Mouse (Mus musculus): ENCODE measurements around the gene Pithd1. TPM values are rescaled to one million over a fixed set of nuclear protein-coding genes. Genes with fewer than 3 reads are reported as not detected.
A peak's percentile ranks its signal among the peaks of the same experiment; 100 is the strongest.

Gene Pithd1
- total RNA-seq, 1 experiment from 2014 or later = 63.2 TPM

- no peak for ATAC-seq (replicated peaks in 1 of 2; ENCODE audit: insufficient read depth in 1 of 2, low FRiP score in 2 of 2, low TSS enrichment in 1 of 2, low read depth in 1 of 2, poor library complexity in 2 of 2, severe bottlenecking in 2 of 2)
These were observed 19.8 kb downstream of the Pithd1 start for GRCm38 (mm10) chr4:135967086-135967760.

- no peak for ATAC-seq (replicated peaks in 1 of 2; ENCODE audit: insufficient read depth in 1 of 2, low FRiP score in 2 of 2, low TSS enrichment in 1 of 2, low read depth in 1 of 2, poor library complexity in 2 of 2, severe bottlenecking in 2 of 2)
These were observed 20.8 kb downstream of the Pithd1 start for GRCm38 (mm10) chr4:135966283-135966682.

DNA sequence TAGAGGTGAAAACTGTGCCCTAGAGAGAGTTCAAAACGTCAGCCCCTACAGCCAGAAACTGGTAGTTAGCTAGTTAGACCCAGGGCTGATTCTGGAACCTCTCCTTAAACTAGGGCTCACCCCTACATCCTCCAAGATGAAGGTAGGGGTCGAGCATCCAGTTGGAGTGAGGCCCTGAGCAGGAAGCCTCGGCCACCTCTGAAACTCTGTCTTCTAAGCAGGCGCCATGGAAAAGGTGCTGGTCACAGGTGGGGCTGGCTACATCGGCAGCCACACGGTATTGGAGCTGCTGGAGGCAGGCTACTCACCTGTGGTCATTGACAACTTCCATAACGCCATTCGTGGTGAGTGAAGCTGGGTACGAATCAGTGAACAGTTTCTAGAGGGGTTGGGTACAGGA is 22.0 kb downstream of the Pithd1 start:
- no peak for ATAC-seq (replicated peaks in 1 of 2; ENCODE audit: insufficient read depth in 1 of 2, low FRiP score in 2 of 2, low TSS enrichment in 1 of 2, low read depth in 1 of 2, poor library complexity in 2 of 2, severe bottlenecking in 2 of 2)

DNA sequence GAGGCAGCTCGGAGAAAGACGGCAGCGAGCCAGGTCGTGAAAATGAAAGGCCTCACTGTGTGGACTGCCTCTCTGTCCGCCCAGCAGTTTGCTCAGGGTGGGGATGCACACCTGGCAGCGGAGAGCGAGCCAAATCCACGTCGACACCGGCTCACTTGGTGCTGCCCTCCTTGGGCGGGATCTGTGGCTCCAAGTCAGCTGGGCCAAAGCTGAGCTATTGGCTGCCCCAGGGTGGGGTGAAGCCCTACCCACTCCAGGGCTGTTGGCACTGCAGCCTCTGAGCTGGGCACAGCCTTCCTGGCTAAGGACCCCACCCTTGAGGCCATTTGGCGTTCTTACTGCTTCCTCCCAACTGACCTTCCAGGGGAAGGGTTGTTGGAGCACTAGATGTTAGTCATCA is 22.6 kb downstream of the Pithd1 start:
- peak; percentile 23 to 25; a peak in 2 of 4 replicates for ATAC-seq (replicated peaks in 1 of 2; ENCODE audit: insufficient read depth in 1 of 2, low FRiP score in 2 of 2, low TSS enrichment in 1 of 2, low read depth in 1 of 2, poor library complexity in 2 of 2, severe bottlenecking in 2 of 2)

DNA sequence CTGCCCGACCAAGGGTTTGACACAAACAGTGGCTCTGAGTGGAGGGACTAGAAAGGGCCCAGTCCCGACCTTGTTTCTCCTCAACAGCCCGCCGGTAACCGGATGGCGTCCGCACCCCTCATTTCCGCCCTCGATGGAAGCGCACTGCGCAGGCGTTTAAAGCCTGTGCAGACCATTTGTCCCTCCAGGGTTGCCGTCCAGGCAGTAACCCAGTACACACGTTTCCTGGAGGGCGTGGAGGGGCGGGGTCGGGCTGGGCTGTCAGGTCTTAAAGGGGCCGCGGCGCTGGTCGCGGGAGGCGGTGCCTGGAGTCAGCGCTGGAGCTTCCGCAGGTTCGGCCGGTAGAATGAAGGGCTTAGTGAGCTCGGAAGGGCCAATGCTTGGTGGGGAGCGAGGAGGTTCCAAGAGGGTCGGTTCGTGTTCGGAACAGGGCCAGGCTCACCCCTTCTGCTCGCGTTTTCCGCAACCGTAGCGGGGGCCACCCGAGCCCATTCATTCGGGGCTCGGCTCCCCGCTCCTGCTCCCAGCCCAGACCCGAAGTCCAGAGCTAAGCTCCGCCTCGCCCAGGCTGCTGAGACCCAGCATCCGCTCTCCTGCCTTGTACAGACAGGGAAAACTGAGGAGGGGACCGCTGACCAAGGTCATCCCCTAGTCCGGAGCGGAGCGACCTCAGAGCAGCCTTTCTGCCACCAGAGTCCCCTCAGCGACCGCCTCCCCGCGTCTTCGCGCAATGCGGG is 23.4 kb downstream of the Pithd1 start, which contains the start of gene Gale:
Gene Gale (plus strand): TSS at position 271 of the 737 bp plus-strand sequence.
- ATAC-seq (replicated peaks in 1 of 2; ENCODE audit: insufficient read depth in 1 of 2, low FRiP score in 2 of 2, low TSS enrichment in 1 of 2, low read depth in 1 of 2, poor library complexity in 2 of 2, severe bottlenecking in 2 of 2) = peak; percentile 77 to 88

DNA sequence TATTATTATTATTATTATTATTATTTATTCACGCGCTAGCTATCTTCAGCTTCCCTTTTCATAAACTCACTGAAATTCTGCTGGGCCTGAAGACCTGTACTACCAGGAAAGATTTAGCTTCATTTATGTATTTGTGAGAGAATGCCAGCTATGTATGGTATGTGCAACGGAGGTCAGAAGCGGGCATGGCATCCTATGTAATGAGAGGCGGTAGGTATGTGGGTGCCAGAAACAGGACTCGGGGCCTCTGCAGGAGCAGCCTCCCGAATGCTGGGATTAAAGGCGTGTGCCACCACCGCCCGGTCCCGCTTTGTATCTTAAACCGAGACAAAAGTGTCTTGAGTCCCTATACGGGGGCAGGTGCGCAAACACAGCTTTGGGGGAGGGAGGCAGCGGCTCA is 24.1 kb downstream of the Pithd1 start:
- no peak for ATAC-seq (replicated peaks in 1 of 2; ENCODE audit: insufficient read depth in 1 of 2, low FRiP score in 2 of 2, low TSS enrichment in 1 of 2, low read depth in 1 of 2, poor library complexity in 2 of 2, severe bottlenecking in 2 of 2)

DNA sequence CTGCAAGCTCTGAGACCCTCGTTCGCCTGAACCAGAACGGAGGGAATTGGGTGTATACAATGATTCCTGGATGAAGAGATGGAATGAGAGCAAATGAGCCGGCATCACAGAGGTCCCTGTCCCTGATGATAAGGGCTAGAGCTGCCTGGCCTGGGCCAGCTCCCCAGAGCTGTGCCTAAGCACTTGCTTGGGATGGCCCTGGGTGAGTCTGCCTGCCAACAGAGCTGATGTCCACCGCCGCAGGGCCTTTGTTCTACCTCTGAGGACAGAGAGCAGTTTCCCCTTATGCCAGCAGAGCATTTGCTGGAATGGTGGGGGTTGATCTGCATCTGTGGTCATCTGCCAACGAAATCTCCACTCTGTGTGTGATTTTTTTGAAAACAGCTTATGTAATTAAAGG is 24.9 kb downstream of the Pithd1 start:
- ATAC-seq (replicated peaks in 1 of 2; ENCODE audit: insufficient read depth in 1 of 2, low FRiP score in 2 of 2, low TSS enrichment in 1 of 2, low read depth in 1 of 2, poor library complexity in 2 of 2, severe bottlenecking in 2 of 2) = no peak

- no peak for ATAC-seq (replicated peaks in 1 of 2; ENCODE audit: insufficient read depth in 1 of 2, low FRiP score in 2 of 2, low TSS enrichment in 1 of 2, low read depth in 1 of 2, poor library complexity in 2 of 2, severe bottlenecking in 2 of 2)
These were observed 25.4 kb downstream of the Pithd1 start for GRCm38 (mm10) chr4:135961709-135962108.

- ATAC-seq (replicated peaks in 1 of 2; ENCODE audit: insufficient read depth in 1 of 2, low FRiP score in 2 of 2, low TSS enrichment in 1 of 2, low read depth in 1 of 2, poor library complexity in 2 of 2, severe bottlenecking in 2 of 2) = peak; percentile 57 to 68; a peak in 3 of 4 replicates
These were observed 26.3 kb downstream of the Pithd1 start for GRCm38 (mm10) chr4:135960717-135961116.

DNA sequence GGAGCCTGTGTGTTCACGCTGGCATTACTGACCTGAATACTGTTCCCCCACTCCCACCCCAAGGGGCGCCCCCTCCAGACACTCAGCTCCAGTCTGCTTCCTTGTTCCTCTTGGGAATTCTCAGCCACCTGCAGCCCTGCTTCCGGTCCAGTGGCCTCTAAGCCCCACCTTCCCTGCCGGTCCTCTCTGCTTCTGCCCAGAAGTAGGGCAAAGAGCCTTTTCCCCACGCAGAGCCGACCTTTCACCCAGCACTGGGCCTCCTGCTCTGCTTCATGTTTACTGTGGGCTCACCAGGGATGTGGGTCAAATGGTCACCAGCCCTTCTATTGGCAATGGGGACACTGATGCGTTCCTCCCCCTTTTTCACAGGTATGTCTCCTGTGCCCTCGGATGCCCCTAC is 28.7 kb downstream of the Pithd1 start:
- ATAC-seq (replicated peaks in 1 of 2; ENCODE audit: insufficient read depth in 1 of 2, low FRiP score in 2 of 2, low TSS enrichment in 1 of 2, low read depth in 1 of 2, poor library complexity in 2 of 2, severe bottlenecking in 2 of 2) = no peak

DNA sequence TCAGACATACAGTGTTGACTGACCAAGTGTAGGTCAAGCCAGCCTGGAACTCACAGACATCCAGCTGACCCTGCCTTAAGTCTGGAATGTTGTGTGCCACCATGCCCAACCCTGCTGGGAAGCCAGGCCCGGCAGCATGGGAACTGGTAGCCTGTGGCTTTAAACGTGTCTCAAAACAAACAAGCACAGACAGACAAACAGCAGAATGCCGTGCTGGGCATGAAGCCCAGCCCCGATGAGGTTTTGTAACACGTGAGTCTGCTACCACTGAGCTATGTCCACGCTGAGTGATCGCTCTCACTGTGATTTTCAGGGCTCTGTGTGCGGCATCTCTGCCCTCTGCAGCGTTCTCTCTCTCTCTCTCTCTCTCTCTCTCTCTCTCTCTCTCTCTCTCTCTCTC is 31.2 kb downstream of the Pithd1 start:
- no peak for ATAC-seq (replicated peaks in 1 of 2; ENCODE audit: insufficient read depth in 1 of 2, low FRiP score in 2 of 2, low TSS enrichment in 1 of 2, low read depth in 1 of 2, poor library complexity in 2 of 2, severe bottlenecking in 2 of 2)

DNA sequence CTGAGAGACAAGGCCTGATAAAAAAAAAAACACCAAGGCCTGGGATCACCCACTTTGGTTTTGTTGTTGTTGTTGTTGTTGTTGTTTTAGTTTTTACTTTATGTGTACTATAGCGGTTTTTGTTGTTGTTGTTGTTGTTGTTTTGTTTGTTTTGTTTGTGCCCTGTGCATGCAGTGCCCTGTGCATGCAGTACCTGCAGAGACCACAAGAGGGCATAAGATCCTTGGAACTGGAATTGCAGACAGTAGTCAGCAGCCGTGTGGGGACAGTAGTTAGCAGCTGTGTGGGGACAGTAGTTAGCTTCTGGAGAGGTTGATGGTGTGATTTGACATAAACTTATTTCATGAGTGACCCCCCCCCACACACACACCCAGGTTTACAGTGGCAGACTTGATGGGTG is 32.8 kb downstream of the Pithd1 start:
- peak; percentile 53 to 68; a peak in 2 of 4 replicates for ATAC-seq (replicated peaks in 1 of 2; ENCODE audit: insufficient read depth in 1 of 2, low FRiP score in 2 of 2, low TSS enrichment in 1 of 2, low read depth in 1 of 2, poor library complexity in 2 of 2, severe bottlenecking in 2 of 2)

DNA sequence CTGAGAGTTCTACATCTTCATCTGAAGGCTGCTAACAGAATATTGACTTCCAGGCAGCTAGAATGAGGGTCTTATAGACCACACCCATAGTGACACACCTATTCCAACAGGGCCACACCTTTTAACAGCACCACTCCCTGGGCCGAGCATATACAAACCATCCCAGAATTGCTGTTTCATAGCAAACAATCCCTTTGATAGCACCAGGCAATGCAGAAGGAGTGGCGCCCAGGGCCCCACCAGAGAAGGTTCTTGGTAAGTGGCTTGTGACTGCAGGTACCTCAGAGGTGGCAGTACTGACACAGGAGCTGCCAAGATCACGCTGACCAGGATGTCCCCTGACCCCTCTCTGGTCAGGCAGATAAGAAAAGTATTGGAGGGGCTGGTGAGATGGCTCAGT is 33.9 kb downstream of the Pithd1 start:
- ATAC-seq (replicated peaks in 1 of 2; ENCODE audit: insufficient read depth in 1 of 2, low FRiP score in 2 of 2, low TSS enrichment in 1 of 2, low read depth in 1 of 2, poor library complexity in 2 of 2, severe bottlenecking in 2 of 2) = no peak

GRCm38 (mm10) chr4:135951505-135951904 is 35.6 kb downstream of the Pithd1 start:
- no peak for ATAC-seq (replicated peaks in 1 of 2; ENCODE audit: insufficient read depth in 1 of 2, low FRiP score in 2 of 2, low TSS enrichment in 1 of 2, low read depth in 1 of 2, poor library complexity in 2 of 2, severe bottlenecking in 2 of 2)

DNA sequence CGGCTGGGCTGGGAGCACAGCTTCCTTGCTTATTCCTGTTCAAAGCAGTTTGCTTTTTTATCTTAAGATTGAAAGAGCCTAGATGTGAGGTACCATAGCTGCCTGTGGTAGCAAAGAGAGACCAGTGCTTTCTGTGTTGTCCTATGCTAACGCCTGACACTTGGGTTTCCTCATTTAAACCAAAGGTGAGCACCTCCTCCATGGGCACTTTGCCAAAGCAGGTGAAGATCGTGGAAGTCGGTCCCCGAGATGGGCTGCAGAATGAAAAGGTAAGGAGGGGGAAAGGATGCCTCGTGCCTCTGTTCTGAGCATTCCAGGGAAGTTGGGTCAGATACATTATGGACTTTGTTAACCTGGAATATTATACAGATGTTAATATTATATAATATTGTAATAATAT is 36.7 kb downstream of the Pithd1 start:
- no peak for ATAC-seq (replicated peaks in 1 of 2; ENCODE audit: insufficient read depth in 1 of 2, low FRiP score in 2 of 2, low TSS enrichment in 1 of 2, low read depth in 1 of 2, poor library complexity in 2 of 2, severe bottlenecking in 2 of 2)

GRCm38 (mm10) chr4:135949911-135950310 is 37.2 kb downstream of the Pithd1 start:
- ATAC-seq (replicated peaks in 1 of 2; ENCODE audit: insufficient read depth in 1 of 2, low FRiP score in 2 of 2, low TSS enrichment in 1 of 2, low read depth in 1 of 2, poor library complexity in 2 of 2, severe bottlenecking in 2 of 2) = no peak

DNA sequence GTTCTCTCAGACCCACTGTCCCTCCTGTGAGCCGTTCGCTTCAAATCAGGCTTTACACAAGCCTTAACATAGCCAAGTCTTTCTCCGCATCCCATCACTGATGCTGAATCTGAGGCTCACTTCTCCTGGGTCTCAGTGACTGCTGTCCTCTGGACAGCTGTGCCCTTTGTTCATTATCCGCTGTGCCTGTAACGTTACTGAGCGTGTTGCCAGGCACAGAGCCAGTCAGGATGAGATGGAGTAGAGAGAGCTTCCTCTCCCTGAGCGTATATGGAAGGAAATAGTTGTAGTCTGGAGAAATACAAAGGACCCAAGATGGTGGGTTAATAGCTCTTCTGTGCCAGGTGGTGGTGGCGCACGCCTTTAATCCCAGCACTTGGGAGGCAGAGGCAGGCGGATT is 37.6 kb downstream of the Pithd1 start:
- ATAC-seq (replicated peaks in 1 of 2; ENCODE audit: insufficient read depth in 1 of 2, low FRiP score in 2 of 2, low TSS enrichment in 1 of 2, low read depth in 1 of 2, poor library complexity in 2 of 2, severe bottlenecking in 2 of 2) = no peak

GRCm38 (mm10) chr4:135948142-135948541 is 38.9 kb downstream of the Pithd1 start:
- no peak for ATAC-seq (replicated peaks in 1 of 2; ENCODE audit: insufficient read depth in 1 of 2, low FRiP score in 2 of 2, low TSS enrichment in 1 of 2, low read depth in 1 of 2, poor library complexity in 2 of 2, severe bottlenecking in 2 of 2)
